Mouse (Mus musculus): ENCODE measurements at regions not wholly inside any gene's neighbourhood (a gene's known extent, or its start where the extent isn't known, plus 50 kb on each side); places are given as distances from the start of the nearest gene placed in this dataset.

- no peak for DNase-seq
These were observed 251.4 kb downstream of the Hivep2 start for GRCm38 (mm10) chr10:14217284-14217683.

- DNase-seq = no peak
These were observed 250.5 kb downstream of the Hivep2 start for GRCm38 (mm10) chr10:14216191-14216992.

- DNase-seq = no peak
These were observed 249.6 kb downstream of the Hivep2 start for GRCm38 (mm10) chr10:14215512-14215911.

GRCm38 (mm10) chr10:14213536-14213935 is 247.7 kb downstream of the Hivep2 start:
- no peak for DNase-seq

GRCm38 (mm10) chr10:14211926-14212325 is 246.1 kb downstream of the Hivep2 start:
- DNase-seq = peak; percentile 72 to 75

- no peak for DNase-seq
These were observed 245.6 kb downstream of the Hivep2 start for GRCm38 (mm10) chr10:14211481-14211880.

GRCm38 (mm10) chr10:14210445-14210844 is 244.6 kb downstream of the Hivep2 start:
- peak in 1 of 2 experiments; percentile 35 for DNase-seq

GRCm38 (mm10) chr10:14210045-14210444 is 244.2 kb downstream of the Hivep2 start:
- no peak for DNase-seq

- peak in 1 of 2 experiments; percentile 21 for DNase-seq
These were observed 242.3 kb downstream of the Hivep2 start for GRCm38 (mm10) chr10:14208206-14208605.

- no peak for DNase-seq
These were observed 241.7 kb downstream of the Hivep2 start for GRCm38 (mm10) chr10:14207616-14208015.

- peak; percentile 57 to 60 for DNase-seq
These were observed 241.2 kb downstream of the Hivep2 start for GRCm38 (mm10) chr10:14207051-14207570.
